Mouse (Mus musculus) embryonic fibroblast, embryonic 13.5 days (primary cell): ENCODE measurements around the gene Atp8a2.

Experiments used
- CTCF ChIP-seq: IDR thresholded peaks from 2 replicates; pipeline ENCODE4 v1.5.1; 2011; ENCODE audit warnings: mild to moderate bottlenecking, control low read depth, low read length, moderate library complexity, borderline replicate concordance; ENCODE audit not compliant: insufficient read depth
- POLR2A ChIP-seq: IDR thresholded peaks from 2 replicates; pipeline ENCODE4 v1.6.1; 2011; ENCODE audit warnings: low read depth, mild to moderate bottlenecking, control low read depth, low read length, moderate library complexity

- TF ChIP-seq CTCF (no peak), POLR2A (no peak)
Observed at GRCm38 (mm10) chr14:59689596-59689995, 507.4 kb downstream of the Atp8a2 start.
